Mouse (Mus musculus) layer of hippocampus, postnatal 36 days (tissue): ENCODE measurements around the gene Nipal3. TPM values are rescaled to one million over a fixed set of nuclear protein-coding genes. Genes with fewer than 3 reads are reported as not detected.

ENCODE experiments used
- DNase-seq, 2 experiments: peaks; one replicate each; pipeline ENCODE4 v3.0.0; 2022
- total RNA-seq, 2 experiments: library from RNA; stranded (reverse); gene quantifications; 2 replicates each; pipeline ENCODE4 v1.2.3; 2021

The Nipal3 gene
- total RNA-seq = 10 to 100 TPM; 78.2 to 85.6 TPM

DNA sequence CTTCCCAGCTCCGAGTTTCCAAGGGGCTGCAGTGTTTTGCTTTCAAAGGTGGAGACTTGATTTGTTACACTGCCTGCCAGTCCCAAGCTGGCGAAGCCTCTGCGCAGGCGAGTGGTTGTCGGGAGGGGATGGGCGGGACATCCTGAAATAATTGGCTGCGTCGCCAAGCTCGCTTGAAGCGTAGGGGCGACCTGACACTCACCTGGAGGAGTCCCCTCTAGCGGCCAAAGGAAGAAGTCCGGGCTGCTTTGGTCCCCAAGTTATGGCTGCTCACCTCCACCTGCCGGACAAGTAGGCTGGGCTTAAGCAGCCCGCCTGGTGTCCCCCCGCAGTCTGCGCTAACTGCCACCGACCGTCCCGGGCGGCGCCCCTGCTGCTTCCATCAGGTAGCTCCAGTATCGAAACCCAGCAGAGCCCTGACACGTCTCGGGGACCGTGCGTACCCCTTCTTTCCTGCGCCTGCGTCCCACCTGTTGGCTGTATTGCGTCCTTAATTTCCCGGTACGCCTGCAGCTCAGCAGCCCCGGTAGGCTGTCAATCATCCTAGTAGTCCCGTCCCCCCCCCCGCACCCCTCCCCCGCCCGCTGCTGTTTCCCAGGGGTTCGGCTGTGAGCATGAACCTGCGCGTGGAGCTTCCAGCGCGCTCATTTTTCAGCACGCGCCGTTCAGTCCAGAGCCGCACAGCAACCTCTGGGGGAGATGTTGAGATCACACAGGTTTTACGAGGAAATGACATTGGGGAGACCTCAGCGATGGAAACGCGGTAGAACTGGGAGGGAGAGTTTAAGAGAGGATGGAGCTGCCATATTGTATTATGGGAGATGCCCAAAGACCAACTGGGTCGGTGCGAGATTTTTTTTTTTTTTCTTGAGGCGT is at the start of gene Nipal3, which contains the start of gene Stpg1:
Nipal3 (minus strand) TSS at position 518 of the 876 bp plus-strand sequence.
Stpg1 (plus strand) TSS at position 270 of the 876 bp plus-strand sequence.
- DNase-seq = peak; percentile 84 to 85

DNA sequence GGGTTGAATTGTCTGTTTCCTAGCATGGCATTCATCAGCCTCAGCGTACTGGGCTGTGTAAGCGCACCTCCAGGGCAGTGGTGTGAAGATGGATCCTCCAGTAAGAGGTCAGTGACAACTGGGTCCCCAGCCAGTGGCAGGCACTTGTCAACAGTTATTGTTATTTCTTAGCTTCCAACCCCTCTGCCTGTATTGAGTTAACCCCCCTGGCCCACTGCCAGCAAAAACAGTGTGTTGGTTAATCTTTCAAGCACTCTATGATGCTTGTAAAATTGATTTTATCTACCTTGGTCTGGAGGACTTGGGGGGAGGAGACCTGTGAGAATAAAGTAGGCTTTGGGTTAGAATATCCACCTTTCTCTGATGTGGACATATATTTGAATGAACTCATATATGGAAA is 49.4 kb upstream of the Nipal3 start:
- DNase-seq = no peak

- no peak for DNase-seq
Observed at GRCm38 (mm10) chr4:135540057-135540456, 45.2 kb upstream of the Nipal3 start.

DNA sequence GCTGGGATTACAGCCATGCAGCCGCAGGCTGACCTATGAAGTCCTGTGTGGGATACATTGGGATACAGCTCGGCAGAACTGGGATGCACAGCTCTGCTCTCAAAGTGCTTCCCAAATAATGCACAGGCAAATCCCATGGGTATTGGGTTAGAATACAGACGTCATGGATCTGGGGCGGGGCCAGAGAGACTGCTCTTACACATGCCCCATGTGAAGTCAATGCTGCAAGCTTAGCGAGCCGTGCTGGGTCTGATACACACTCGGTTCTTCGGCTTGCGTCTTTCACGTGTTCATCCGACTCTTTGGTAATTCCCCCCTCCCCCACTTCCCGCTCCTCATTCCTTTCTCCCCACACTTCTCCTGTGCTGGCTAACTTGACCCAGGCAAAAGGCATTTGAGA is 44.2 kb upstream of the Nipal3 start:
- DNase-seq = no peak

DNA sequence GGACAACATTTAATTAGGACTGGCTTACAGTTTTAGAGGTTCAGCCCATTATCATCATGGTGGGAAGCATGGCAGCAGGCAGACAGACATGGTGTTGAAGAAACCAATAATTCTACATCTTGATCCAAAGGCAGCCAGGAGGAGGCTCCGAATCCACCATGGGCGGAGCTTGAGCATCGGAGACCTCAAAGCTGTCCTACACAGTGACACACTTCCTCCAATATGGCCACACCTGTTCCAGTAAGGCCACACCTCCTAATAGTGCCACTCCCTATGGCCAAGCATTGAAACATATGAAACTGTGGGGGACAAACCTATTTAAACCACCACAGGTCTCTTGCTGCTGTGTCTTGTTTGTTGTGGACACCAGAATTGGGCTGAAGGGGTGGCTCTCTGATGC is 40.2 kb upstream of the Nipal3 start:
- DNase-seq = no peak

DNA sequence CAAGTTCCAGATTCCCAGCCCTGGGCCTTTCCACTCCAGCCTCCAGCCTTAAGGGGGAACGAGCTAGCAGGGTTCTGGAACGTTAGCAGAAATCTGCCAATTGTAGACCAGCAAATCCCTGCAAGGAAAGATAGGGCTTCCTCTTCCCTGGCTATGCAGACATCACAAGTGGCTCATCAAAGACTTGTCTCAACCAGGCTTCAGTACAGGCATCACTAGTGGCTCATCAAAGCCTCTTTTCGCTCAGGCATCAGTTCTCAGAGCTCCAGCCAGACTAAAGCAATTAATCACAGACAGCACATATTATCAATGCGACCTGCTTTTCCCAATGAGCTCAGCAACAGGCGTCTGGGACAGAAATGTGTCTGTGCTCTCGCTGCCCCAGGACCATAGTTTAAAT is 38.2 kb upstream of the Nipal3 start:
- no peak for DNase-seq

DNA sequence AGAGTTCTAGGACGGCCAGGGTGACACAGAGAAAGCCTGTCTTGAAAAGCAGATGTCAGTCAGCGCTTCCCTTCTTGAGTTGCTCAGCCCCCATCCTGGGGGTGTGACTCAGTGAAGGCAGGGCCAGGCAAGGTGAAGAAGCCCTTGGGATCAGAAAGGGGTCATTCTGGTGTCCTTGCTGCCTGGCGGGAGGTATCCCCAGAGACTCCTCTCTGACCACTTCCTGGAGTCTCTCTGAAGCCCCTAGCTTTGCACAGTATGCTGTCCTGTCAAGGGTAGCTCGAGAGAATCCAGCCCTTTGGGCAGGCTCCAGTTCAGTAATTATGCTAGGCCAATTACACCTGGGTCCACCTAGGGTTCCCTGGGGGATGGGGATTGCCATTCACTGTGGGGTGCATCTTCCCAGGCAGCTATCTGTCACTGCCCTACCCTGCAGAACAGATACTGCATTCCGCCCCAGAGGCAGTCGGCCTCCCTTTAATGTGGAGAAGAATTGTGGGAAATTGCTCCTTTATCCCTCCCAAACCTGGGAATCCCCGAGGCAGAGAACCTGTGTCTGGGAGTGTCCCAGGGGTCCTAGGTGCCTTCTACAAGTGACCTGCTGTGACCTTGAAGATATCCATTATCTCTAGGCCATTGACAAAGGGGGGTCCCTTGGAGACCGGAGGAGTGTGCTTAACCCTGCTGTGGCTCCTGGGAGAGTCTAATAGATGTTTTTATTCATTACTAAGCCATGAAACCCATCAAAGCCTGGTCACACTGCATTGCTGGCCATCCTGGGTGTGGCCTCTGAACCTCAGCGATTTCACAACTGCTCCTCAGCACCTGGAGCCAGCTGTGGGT is 37.2 kb upstream of the Nipal3 start:
- DNase-seq = no peak

DNA sequence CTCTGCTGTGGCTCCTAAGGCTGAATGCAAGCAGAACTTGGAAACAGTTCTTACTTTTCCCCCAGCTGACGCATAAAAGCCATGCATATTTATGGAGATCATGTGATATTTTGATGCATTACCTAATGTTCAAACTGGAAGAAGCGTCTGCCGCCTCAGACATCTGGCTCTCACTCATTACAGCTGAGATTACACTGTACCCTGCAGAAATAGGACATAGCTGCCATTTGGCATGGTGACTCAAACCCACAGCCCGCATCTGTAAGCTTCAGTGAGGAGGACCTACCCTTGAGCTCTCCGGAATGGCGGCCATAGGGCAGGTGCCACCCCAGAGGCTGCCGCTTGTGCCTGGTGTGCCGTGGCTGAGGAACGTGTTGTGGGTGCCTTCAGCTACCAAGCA is 36.4 kb upstream of the Nipal3 start:
- peak; percentile 45 to 50 for DNase-seq

DNA sequence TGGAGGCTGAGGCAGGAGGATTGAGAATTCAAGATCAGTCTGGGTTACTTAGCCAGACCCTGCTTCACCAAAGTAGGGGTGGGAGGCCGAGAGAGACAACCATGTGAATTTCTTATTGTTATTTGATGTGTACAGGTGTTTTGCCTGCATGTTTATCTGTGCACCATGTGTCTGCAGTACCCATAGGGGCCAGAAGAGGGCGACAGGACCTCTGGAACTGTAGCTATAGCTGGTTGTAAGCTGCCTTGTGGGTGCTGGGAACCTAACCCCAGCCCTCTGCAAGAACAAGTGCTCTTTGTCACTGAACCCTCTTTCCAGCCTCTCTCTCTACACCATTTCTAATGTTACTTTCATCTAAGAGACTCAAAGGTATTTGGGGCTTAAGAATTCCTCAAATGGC is 35.4 kb upstream of the Nipal3 start:
- DNase-seq = no peak

GRCm38 (mm10) chr4:135526039-135526710 is 31.3 kb upstream of the Nipal3 start:
- no peak for DNase-seq

- DNase-seq = no peak
Observed at GRCm38 (mm10) chr4:135525057-135525456, 30.2 kb upstream of the Nipal3 start.

DNA sequence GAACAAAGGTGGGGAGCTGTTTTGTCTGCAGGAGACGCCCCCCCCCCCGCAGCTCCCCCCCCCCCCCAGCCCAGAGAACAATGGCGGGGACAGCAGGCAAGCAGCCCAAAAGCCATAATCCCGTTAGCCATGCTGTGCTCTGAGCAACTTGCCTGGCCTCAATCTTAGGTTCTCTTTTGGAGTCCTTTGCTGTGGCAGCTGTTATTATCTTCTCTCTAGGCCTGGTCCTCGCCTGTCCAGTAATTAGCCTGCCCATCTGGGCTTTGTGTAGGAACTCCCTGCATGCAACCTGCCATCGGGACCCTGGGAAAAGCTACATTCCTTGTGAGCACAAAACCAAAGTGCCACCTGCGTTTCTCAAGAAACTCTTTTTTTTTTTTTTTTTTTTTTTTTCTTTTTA is 29.1 kb upstream of the Nipal3 start:
- no peak for DNase-seq

DNA sequence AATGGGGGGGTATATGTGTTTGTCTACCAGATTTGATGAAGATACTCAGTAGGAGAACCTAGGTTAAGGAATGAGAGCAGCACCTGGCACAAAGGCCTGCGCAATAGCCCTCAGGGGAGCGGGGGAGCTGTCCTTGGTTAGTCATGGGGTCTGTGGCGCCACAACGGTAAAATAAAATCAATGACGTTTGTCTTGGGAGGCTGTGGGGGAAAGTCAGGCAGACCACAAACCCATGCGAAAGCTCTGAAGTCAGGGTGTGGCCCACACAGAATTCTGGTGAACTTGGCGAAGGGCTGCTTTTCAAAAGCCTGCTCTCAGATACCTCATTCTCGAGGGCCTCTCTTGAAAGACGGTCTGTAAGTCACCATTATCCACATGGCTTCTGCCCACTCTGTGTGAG is 25.6 kb upstream of the Nipal3 start:
- DNase-seq = no peak

GRCm38 (mm10) chr4:135518135-135518534 is 23.3 kb upstream of the Nipal3 start:
- DNase-seq = no peak

DNA sequence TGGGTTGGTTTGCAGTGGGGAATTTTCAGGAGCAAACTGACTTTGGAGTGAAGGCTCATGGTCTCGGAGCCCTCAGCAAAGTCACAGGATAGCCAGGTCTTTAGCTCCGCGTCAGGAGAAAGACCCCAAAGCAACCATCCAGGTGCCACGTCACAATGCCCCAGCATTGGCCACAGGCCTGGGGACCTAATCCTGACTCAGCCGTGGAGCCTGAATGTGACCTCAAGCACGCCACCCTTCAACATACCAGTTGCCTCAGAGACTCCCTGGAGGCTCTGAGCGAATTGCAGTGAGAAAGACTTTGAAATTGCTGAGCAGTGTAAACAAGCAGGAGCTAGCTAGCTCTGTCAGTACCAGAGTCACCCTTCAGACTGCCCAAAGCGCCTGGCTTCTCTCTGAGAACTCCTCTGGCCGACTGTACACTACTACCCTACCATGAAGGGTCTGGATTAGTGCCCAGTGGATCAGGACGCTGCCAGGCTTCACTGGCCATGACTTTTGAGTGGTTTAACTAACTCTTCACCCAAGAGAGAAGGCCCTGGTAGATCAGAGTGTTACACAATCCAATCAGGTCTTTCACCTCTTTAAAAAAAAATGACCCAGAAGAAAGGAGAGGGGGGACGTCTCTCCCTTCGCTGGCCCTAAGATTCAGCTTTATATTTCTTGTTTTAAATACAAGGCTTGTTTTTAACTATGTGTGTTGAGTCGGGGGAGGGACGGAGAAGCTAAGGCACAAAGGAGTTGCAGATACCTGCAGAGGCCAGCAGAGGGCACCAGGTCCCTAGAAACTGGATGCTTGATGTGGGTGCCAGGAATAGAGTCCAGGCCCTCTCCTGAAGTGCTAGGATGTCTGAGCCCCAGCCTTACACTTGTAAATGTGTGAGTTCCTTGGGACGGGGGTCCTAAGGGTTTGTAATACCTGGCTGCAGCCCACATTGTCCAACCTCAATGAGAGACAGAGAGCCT is 21.8 kb upstream of the Nipal3 start:
- DNase-seq = peak in 1 of 2 experiments; percentile 23

- no peak for DNase-seq
Observed at GRCm38 (mm10) chr4:135514925-135515324, 20.1 kb upstream of the Nipal3 start.

DNA sequence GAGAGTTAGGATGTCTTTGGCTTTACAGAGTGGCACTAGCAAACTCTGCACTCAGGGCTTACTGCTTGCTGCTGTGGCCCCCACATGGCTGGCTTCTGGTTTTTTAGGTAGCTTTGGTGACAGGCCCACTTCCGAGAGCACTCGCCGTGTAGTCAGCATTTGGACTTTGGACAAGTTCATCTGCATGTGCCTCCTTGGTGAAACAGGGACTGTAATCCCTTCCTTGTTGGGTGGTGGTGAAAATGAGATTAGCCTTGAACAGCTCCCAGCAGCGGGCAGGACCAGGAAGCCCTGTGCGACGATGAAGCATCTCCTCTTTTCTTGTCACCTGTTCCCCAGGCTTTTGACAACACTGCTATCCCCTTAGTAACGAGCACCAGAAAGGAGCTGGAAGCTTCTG is 19.0 kb upstream of the Nipal3 start:
- DNase-seq = no peak

- DNase-seq = no peak
Observed at GRCm38 (mm10) chr4:135509515-135509914, 14.7 kb upstream of the Nipal3 start.

DNA sequence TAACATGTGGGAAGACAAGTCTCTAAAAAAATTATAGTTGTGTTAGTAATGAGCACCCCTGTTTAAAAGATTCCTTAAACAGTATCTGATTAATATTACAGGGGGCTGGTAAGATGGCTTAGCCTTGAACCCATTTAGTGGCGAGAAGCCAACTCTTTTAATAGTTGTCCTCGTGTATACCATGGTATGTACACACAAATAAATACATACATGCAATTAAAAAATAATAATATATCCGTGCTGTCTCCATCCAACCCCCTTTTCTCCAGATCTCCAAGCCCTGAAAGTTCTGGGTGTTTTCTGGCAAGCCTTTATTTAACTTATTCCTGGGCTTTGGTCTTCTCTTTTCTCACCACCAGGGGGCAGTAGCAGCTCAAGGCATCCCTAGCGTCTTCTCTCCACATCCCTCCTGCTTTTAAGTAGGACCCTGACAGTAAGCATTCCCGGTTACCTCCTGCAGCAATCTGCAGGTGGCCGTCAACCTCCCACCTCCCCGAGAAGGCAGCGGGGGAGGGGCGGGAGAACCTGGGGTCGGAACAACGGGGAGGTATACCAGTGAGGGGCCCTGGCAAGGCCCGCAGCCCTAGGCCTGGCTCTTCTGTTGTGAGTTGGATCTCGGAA is 13.7 kb upstream of the Nipal3 start:
- peak; percentile 39 to 56 for DNase-seq

- DNase-seq = peak; percentile 58 to 60
Observed at GRCm38 (mm10) chr4:135507547-135508350, 12.9 kb upstream of the Nipal3 start.
